Mouse (Mus musculus) olfactory bulb, adult 2 months (tissue): ENCODE data around the gene B3glct.

Experiments
- CTCF ChIP-seq: fragments of 200-500 bp; IDR thresholded peaks from 2 replicates; pipeline ENCODE4 v1.5.1; 2012; ENCODE audit warnings: low read depth, mild to moderate bottlenecking, low read length, moderate library complexity; ENCODE audit not compliant: insufficient read depth
- POLR2A ChIP-seq: fragments of 200-500 bp; IDR thresholded peaks from 2 replicates; pipeline ENCODE4 v1.6.1; 2012; ENCODE audit warnings: mild to moderate bottlenecking, low read depth, low read length, moderate library complexity; ENCODE audit not compliant: insufficient read depth

DNA sequence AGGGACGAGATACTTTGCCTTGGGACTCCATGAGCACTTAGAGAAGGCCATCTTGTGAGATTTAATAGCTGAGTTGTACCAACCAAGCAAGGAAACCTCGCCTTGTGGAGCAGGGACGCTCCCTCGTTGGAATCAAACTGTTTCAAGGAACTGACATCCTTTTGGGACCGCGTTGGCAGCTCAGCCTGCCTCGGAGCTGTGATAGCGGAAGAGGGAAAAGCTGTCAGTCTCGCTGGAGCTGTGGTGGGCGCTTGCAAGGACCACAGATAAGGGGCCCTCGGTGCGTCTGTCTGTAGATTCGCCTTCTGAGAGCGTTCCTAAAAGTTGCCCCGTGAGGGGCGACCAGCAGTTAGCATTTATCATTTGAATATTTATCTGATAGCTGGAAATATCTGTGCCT is 35.8 kb downstream of the B3glct start:
- TF ChIP-seq CTCF (no peak), POLR2A (no peak)
